Mouse (Mus musculus): ENCODE results near the gene Csnk2b. TPM values are rescaled to one million over a fixed set of nuclear protein-coding genes. Genes with fewer than 3 reads are reported as not detected.
A peak's percentile ranks its signal among the peaks of the same experiment; 100 is the strongest.

The Csnk2b gene
- total RNA-seq (2021): 210 and 214 TPM in 2 replicates
- long read RNA-seq, experiment 1, transcript Csnk2b-201 (7 exons, 961 nt): major isoform, 79 of 87 reads
- long read RNA-seq, experiment 1, partial matches to known transcripts: 0 of 87 reads
- long read RNA-seq, experiment 1, other reads (novel, unspliced or antisense): 8 of 87 reads
- long read RNA-seq, experiment 2, transcript Csnk2b-201 (7 exons, 961 nt): major isoform, 67 of 77 reads
- long read RNA-seq, experiment 2, partial matches to known transcripts: 4 of 77 reads
- long read RNA-seq, experiment 2, other reads (novel, unspliced or antisense): 5 of 77 reads

DNA sequence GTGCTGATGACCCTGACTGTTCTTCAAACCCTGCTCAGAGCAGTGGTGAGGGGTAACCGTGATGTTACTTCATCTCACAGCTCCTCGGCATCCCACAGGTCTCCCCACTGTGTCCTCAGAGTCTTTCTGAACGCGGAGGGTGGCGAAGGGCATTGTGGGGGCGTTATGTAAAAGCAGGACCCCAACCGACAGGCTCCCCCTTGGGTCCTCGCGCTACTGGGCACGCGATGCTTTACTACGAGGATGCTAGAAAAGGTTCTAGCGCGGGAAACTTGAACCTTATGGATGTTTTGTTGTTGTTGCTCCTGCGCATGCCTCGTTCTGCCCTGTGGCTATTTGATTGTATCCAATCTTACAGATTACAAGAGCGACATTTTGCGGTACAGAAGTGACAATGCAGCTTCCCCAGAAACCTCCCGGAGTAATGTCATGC, at the start of gene Csnk2b:
Csnk2b (minus strand) TSS at position 183 of the 433 bp plus-strand sequence.
- DNase-seq: peak; percentile 77

DNA sequence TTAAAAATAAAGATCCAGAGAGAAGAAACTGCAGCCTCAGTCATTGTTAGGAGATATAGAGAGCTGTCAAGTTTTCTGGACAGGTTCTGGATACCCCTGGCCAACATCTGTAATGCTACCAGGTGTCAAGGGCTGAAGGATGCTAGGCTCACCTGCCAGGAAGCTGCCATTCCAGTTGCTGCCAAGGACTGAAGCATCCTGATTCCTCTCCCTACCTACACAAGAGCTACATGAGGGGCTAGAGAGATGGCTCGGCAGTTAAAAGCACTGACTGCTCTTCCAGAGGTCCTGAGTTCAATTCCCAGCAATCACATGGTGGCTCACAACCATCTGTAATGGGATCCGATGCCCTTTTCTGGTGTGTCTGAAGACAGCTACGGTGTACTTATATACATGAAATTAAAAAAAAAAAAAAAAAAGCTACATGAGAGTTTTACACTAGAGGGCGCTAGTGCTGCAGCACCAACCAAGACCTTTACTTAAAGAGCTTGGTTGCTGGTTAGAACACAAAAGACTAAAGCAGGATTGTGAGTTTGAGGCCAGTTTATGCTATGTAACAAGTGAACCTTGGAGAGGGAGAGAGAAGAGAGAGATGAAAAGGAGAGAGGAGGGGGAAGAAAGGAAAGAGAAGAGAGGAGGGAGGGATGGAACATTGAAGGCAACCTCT, 46.8 kb upstream of the Csnk2b start:
- DNase-seq: no peak

DNA sequence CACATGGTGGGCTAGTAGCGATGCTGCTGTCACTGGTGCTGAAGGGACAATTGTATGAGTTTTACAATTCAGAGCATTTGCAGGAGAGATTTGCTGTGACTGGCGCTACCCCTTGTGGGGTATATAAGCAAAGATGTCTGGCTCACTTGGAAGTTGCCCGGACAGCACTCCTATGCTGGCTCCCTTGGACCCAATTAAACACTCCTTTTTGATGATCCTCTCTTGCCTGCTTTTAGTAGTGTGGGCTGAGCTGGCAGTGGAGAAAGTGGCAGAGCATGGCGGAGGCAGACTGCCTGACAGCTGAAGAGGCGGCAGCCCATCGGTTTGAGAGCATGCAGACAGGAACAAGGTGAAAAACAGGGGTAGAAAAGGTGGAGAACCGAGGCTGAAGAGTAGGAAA, 45.9 kb upstream of the Csnk2b start:
- DNase-seq: no peak

DNA sequence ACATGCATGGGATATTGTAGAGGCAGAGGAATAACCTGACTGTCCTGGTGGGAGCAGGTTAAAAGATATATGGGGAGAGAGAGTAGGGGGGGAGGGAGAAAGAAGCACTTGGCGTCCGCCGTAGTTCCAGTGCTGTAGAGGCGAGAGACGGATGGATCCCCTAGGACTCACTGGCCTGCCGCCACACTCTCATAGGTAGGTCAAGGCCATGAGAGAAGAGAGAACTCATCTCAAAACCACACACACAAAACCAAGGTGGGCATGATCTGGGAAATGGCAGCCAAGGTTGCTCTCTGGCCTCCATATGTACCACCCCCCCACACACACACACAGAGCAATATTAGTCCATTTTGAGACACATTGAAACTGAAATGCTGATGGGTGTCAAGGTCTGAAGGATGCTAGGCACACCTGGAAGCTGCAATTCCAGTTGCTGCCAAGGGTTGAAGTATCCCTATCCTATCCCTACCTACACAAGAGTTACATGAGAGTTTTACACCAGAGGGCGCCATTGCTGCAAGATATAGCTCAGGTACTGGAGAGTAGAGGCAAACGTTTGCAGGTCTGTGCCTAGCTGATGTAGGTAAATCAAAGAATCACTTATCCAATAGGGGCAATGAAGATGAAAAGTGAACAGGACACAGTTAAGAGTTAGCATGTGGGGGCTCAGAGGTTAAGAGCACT, 44.6 kb upstream of the Csnk2b start:
- peak; percentile 74 for DNase-seq

DNA sequence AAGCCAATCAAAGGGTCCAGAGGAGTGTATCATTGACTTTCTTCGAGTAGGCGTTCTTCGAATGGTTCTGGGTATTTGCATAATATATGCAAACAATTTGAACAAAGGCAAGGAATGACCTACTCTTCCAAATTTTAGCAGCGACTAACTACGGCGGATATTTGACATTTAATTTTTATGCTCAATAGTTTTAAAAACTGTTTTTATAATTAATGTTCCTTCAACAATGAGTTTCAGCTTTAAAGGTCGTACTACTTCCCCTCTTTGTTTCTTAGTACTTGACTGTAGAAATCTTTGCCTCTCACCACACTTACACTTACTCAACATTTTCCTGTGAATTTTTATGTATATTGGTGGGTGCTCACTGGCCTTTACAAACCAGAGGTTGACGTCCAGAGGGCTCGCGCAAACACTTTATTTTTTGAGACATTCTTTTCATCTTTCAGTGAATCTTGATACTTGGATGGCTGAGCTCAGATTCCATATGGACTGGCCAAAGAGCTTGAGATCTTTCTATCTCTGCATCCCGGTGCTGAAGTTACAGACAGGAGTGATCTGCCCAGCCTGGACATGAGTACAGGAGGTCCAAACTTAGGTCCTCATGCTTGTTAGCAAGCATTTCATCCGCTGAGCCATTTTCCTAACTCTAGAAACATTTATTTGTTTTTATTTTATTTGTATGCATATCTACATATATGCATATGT, 43.8 kb upstream of the Csnk2b start:
- DNase-seq: no peak

DNA sequence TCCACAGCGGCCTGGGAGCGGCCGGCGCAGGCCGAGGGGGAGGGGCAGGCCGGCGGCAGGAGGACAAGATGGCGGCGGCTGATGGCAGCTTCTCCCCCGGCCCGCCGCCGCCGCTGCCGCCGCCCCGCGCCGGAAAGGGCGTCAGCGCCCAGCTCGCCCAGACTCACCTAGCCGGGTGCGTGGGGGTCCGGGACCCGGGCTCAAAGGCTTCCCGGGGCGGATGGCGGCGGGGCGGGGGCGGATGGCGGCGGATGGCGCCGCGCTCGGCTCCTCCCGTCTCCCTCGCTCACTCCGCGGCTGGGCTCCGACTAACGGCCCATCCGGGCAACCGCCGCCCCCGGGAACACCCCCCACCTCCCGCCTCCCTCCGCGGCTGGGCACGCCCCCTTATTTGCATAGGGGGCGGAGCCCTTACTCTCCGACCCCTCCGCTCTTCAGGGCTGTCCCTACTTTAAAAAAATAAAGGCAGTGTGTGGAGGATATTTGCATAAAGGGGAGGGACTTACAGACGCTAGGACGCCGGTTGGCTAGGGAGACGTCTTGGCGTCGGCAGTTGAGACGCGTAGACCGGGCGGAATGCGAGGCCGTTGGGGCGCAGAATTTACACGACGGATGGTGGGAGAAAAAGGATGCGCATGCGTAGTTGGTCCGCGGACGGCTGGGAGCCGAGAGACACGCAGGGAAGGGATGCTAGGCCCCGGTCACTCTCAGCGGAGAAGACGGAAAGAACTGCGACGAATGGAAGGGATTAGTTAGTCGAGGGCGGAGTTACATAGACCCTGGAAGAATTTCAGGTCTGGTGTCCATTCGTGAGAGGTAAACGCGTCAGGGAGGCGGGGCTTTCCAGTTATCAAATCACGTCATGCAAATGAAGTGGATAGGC, 43.0 kb upstream of the Csnk2b start, which contains the start of gene Prrc2a:
Prrc2a (minus strand) TSS at position 330 of the 883 bp plus-strand sequence.
- DNase-seq: peak; percentile 98

DNA sequence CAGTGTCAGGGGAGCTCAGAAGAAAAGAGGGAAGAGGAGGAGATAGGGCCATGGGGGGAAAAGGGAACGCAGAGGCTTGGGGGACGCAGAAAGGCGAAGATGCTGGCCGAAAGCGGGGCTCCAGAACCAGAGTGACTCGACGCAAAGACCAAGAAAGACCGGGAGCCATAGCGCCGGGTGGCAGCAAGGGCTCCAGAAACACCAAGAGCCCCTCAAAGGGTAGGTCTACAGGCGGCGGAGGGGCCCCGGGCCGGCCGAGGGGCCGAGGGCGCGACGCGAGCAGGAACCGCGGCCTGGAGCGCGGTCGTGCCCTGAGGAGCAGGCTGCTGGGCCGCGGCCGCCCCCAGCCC, 42.3 kb upstream of the Csnk2b start:
- no peak for DNase-seq

DNA sequence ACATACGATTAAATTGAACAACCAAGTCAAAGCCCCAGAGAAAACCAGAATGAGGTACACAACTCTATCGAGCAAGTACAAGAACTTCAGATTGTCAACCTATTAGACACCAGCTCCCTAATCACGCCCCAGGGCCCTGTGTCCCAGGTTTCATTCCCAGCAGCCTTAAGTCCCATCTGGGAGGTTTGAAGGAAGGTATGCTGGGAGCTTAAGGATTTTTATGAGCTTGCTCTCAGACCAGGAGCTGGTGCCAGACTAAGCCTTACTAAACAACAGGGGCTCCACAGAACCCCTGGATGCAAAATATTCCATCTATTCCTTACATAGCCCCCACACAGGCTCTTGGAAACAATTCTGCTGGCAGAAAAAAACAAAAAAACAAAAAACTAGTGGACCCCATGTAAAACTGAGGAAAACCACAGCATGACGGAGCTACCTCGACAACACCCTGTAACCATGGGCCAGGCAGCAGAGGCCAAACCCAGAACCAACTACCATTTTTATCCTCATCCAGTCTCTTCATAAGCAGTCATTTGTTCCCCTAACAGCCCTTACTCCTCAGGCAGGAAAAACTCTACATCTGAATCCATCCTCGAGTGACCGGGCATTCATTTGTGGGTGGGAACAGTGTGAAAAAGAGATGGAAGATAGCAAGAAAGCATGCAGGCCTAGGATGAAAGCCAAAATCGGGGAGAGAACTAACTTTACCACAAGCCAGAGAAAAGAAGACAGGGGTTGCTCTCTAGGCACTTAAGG, 41.7 kb upstream of the Csnk2b start:
- DNase-seq: no peak

DNA sequence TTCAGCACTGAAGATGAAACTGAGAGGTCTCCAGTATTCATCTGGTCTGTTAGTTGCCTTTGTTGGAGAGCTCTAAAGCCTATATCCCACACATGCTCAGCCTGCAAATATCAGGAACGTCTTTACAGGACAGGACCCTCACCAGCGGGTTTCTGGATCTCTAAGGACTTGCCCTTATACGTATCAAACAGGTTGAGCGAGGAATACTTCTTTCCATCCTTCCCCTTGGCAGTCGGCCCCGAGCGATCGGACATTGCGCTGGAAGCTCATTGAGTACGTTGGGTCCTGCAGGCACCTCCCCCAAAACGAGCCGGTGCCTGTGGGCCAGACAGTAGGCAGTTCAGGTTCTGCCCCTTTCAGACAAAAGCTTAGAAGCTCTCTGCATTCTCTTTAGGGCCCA, 40.9 kb upstream of the Csnk2b start:
- peak; percentile 62 for DNase-seq

DNA sequence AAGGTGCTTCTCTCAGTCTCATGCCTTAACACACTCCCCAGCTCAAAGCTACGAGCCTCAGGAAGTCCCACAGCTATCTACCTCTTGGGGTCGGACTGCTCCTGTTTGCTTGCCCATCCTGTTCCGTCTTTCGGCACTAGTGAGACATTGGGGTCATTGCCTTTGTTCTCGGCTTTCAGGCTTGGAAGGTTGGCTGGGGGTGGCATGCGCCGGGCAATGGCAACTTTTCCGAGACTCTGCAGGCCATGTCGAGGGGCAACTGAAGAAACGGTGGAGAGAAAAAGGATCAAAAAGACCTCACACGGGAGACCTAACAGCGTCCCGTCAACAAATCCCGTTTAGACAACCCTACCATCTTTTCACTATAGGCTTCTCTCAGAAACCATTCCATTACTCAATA, 40.3 kb upstream of the Csnk2b start:
- DNase-seq: no peak

DNA sequence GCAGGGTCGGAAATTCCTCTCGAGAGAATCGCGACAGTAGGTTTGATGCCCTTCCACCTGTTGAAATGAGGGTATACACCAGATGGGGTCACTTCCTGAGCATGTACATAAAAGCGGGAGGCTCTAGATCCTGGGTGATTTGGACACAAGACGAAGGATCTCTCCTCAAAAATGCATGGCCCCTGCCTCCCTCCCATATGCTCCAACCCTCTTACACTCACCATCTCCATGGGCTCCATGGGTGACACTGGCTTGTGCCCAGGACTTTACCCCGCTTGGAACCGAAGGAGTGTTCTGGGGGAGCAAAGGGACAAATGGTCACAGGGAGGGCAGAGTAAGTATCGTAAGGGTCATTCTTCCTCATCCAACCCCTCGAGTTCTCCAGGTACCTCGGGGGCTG, 39.6 kb upstream of the Csnk2b start:
- no peak for DNase-seq

DNA sequence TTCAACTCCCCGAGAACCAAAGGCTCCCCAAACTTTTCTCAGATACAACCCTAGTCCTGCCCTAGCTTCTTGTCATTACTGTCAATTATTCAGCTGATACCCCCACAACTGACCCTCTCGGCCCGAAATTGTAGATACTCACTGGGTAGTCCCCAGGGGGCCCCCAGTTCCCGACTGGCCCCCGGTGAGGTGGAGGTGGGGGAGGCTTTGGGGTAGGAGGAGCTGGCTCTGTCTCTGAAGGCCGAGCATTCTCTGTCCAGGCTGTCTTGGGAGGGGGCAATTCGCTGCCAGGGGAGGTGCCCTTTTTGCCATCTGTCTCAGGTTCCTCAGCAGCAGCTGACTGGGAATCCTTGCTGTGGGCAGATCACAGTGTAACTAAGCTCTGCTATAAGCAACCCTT, 37.8 kb upstream of the Csnk2b start:
- DNase-seq: no peak

DNA sequence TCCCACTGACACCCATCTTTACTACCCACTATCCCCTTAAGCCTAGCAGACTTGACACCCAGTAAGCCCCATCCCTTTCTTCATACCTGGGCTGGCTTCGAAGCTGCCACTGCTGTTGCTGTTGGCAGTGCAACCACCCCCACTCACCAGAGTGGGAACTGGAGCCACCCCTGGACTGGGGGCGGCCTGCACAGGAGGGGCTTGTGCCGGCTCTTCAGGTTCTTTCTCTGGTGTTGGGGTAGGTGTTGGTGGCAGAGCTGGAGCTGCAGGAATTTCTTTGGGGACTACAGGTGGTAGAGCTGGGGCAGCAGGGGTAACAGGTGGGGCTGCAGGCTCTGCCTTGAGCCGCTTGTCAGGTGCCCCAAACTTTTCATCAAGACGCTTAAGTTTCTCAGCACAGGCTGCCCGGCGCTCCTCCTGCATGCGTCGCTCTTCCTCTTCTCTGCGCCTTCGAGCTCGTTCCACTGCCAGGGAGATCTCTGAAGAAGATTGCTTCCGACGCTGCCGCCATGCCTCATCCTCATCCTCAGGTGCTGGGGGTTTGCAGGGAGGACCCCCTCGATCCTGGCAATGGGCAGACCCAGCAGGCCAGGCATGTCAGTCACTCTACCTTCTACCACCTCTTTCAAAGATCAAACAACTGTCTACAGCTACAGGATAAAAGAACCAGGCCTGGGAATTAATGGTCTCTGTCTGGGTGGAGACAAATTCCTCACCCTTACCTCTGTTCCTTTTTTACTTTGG, 37.2 kb upstream of the Csnk2b start:
- no peak for DNase-seq

DNA sequence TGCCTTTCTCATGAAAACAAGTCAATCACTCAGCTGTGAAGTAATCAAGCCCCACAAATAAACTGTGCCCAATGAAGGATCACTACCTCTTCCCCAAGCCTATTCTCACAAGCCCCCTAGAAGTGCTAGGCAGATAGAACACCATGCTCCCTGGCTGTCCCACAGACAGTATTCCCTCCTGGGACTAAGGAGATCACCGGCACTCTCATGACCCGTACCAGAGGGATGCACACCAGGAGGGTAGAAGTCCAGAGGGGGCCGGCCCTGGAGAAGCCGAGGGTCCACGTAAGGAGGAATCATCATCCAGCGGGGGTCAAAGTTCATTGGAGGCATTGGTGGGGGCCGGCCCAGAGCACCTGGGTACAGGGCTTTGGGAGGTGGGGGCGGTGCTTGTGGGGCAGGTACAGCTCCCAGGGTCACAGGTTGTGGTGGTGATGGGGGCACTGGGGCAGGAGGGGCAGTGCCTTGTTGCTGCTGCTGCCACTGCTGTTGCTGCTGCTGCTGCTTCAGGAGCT, 35.9 kb upstream of the Csnk2b start:
- DNase-seq: no peak

DNA sequence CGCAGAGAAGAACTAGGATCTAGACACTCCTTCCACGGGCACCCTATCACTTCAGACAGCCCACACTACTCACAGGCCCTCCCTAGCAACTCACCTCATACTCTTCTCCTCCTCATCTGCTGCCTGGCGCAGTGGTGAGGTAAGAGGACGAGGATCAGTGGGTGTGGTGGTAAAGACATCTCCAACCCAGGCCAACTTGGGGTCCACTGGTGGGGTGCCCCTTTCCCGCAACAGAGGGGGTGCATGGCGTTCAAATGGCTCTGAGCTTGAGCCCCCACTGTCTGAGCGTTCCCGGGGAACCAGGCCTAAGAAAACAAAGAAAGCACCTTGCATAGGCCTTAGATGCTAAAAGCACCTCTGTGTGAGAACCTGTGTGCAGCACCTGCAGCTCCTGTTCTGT, 35.4 kb upstream of the Csnk2b start:
- DNase-seq: no peak

DNA sequence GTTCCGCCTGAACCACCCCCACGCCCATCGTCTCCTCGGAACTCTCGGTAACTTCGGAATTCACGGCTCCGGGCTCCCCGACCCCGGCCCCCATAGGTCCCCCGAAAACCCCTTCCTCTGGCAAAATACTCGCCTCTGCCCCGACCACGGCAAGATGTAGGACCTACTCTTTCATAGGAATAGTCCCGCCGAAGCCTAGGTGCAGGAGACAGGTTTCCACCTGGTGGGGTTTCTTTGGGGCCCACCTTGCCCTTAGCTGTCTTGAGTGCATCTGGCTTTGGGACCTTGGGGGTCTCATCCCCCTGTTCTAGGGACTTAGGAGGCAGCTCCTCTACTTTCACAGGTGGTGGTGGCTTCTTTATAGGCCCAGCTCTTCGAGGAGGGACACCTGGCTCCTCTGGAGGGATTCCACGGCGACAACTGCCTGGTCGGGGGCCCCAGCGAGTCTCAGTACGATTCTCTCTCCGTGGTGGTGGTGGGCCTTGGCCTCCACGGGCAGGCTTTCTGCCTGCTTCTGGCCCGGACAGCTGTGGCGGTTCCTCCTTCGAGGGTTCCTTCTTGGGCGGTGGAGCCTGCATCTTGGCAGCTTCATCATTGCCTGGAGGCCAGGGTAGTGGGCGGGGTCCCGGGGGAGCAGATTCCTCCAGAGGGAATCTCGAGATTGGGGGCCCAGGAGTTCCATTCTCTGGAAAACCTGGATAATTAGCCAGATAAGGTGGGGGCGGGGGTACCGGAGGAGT, 34.8 kb upstream of the Csnk2b start:
- DNase-seq: no peak

DNA sequence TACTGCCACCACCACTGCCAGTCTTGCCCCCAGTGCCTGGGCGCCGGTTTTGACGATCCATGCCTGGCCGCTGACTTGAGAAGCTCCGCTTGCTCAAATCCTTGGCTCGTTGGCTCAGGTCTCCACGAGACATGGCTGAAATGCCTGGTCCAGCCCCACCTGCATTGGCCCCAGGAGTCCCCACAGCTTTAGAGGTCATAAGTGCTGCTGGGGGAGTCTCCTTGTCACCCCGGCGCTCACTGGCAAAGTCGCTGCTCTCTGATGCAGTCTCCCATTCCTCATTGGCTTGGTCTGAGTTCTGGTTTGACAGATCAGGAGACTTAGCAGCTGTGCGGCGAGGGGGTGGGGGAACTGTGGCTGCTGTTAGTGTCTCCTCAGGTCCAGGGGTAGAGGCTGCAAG, 33.6 kb upstream of the Csnk2b start:
- DNase-seq: no peak

DNA sequence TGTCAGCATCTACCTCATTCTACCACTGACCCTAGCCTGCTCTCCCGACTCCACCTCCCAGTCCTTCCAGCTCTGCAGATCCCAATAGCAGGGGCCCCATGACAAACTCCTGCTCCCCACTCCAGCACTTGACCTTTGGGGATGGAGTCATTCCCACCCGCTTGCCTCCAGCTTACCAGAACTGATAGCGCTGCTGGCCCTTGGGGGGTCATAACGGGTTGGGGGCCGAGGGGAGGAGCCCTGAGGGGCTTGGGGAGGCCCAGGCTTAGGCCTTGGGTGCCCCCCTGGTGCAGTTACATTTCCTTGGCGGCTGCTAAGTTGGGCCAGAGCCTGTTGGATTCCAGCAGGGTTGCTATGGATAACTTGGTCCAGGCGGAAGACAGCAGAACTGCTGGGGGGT, 32.8 kb upstream of the Csnk2b start:
- no peak for DNase-seq

DNA sequence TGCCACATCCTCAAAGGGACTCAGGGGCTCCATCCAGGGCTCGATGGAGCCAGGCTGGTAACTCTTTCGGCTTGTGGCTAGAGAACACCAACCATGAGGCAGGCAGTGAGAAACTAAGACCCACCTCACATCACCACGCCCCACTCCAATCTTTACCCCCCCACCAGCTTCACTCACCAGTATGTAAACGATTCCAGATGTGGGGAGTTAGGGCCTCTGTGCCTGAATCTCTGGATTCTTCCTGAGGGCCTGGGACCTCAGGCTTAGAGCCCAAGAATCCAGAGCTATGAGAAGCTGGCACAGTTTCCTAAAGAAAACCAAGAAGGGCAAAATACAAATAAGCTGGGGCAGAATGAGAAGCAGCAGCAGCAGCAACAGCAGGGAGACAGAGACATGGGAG, 32.1 kb upstream of the Csnk2b start:
- no peak for DNase-seq
